Mouse (Mus musculus) heart, embryonic 11.5 days (tissue): ENCODE measurements at regions not wholly inside any gene's neighbourhood (a gene's known extent, or its start where the extent isn't known, plus 50 kb on each side); places are given as distances from the start of the nearest gene placed in this dataset.

ENCODE experiments used
- ATAC-seq: fragments of 200-750 bp; cut with Nextera tagmentation; replicated peaks from 2 replicates; pipeline ENCODE4 v1.8.0; 2017; ENCODE audit warnings: moderate library complexity; ENCODE audit not compliant: insufficient number of reproducible peaks, low FRiP score, low TSS enrichment
- H3K27ac ChIP-seq: fragments of 300-500 bp; sonication (generic); 2 replicates; pipeline ENCODE4 v1.5.1; 2014; ENCODE audit warnings: mild to moderate bottlenecking, low read depth, low read length
- H3K27me3 ChIP-seq: fragments of 300-500 bp; sonication (generic); 2 replicates; pipeline ENCODE4 v1.6.1; 2014; ENCODE audit warnings: mild to moderate bottlenecking, low read length, mixed read lengths; ENCODE audit not compliant: control insufficient read depth, insufficient read depth
- H3K36me3 ChIP-seq: fragments of 300-500 bp; sonication (generic); 2 replicates; pipeline ENCODE4 v1.6.1; 2014; ENCODE audit warnings: mild to moderate bottlenecking, low read length, moderate library complexity, mixed read lengths; ENCODE audit not compliant: control insufficient read depth, insufficient read depth
- H3K4me1 ChIP-seq: fragments of 300-500 bp; sonication (generic); 2 replicates; pipeline ENCODE4 v1.6.1; 2014; ENCODE audit warnings: low read length; ENCODE audit not compliant: control insufficient read depth, insufficient read depth
- H3K4me2 ChIP-seq: fragments of 300-500 bp; sonication (generic); 2 replicates; pipeline ENCODE4 v1.6.1; 2014; ENCODE audit warnings: mild to moderate bottlenecking, moderate library complexity
- H3K4me3 ChIP-seq: fragments of 300-500 bp; sonication (generic); 2 replicates; pipeline ENCODE4 v1.5.1; 2014; ENCODE audit warnings: low read depth, low read length
- H3K9ac ChIP-seq: fragments of 300-500 bp; sonication (generic); 2 replicates; pipeline ENCODE4 v1.6.1; 2014; ENCODE audit warnings: mild to moderate bottlenecking, low read depth, low read length, moderate library complexity
- H3K9me3 ChIP-seq: fragments of 300-500 bp; sonication (generic); replicated peaks from 2 replicates; pipeline ENCODE4 v1.6.1; 2016; ENCODE audit warnings: low read length; ENCODE audit not compliant: control insufficient read depth
- WGBS: fragments of 180-500 bp; shearing (Covaris S2); extraction: QIAGEN DNeasy Blood & Tissue Kit; methylation state at CpG from one replicate; pipeline ENCODE4 v1.1.7; 2014; ENCODE audit not compliant: insufficient replicate concordance; 5-methylcytosine and 5-hydroxymethylcytosine counted together

GRCm38 (mm10) chr4:33580491-33580890 is 270.4 kb downstream of the Rngtt start:
- Histone ChIP-seq H3K36me3 (no peaks in the 10 kb centered on the region; the same call in 1 of the 2 replicates), H3K4me3 (no peak overlapping the region), H3K27ac (no peak overlapping the region), H3K9me3 (peaks cover 5% of the 10 kb centered on the region; the same call in 1 of the 2 replicates), H3K9ac (no peak overlapping the region), H3K27me3 (0 out of 2 replicates have a peak, but pooled peaks cover 4% of the 10 kb centered on the region), H3K4me2 (peak overlapping the region; percentile 14; the same call in 1 of the 2 replicates), H3K4me1 (no peaks in the 10 kb centered on the region)
- 42% methylated on average over 8 of the region's 8 CpGs for WGBS
- ATAC-seq: no peak

- ATAC-seq: no peak
- peaks cover 5% of the 10 kb centered on the region; the same call in 1 of the 2 replicates for H3K4me1 ChIP-seq
- no peak overlapping the region for H3K9ac ChIP-seq
- no peak overlapping the region for H3K4me3 ChIP-seq
- peaks cover 5% of the 10 kb centered on the region; the same call in 1 of the 2 replicates for H3K9me3 ChIP-seq
- H3K27me3 ChIP-seq: 0 out of 2 replicates have a peak, but pooled peaks cover 4% of the 10 kb centered on the region
- H3K36me3 ChIP-seq: no peaks in the 10 kb centered on the region; the same call in 1 of the 2 replicates
- H3K4me2 ChIP-seq: no peak overlapping the region
- WGBS: 80% methylated on average over 15 of the region's 15 CpGs
- H3K27ac ChIP-seq: no peak overlapping the region
Observed at GRCm38 (mm10) chr4:33581180-33581591, 271.1 kb downstream of the Rngtt start.

- Histone ChIP-seq H3K4me3 (no peak overlapping the region), H3K9me3 (peaks cover 5% of the 10 kb centered on the region; the same call in 1 of the 2 replicates), H3K36me3 (no peaks in the 10 kb centered on the region; the same call in 1 of the 2 replicates), H3K9ac (no peak overlapping the region), H3K4me1 (peaks cover 11% of the 10 kb centered on the region; the same call in 1 of the 2 replicates), H3K27me3 (0 out of 2 replicates have a peak, but pooled peaks cover 4% of the 10 kb centered on the region), H3K27ac (no peak overlapping the region), H3K4me2 (no peak overlapping the region)
- WGBS: 71% methylated on average over 17 of the region's 17 CpGs
- ATAC-seq: no peak
Observed at GRCm38 (mm10) chr4:33581766-33582525, 271.8 kb downstream of the Rngtt start.

- 0 out of 2 replicates have a peak, but pooled peaks cover 4% of the 10 kb centered on the region for H3K27me3 ChIP-seq
- H3K27ac ChIP-seq: no peak overlapping the region
- ATAC-seq: no peak
- peaks cover 22% of the 10 kb centered on the region; the same call in 1 of the 2 replicates for H3K4me1 ChIP-seq
- H3K4me3 ChIP-seq: no peak overlapping the region
- no peaks in the 10 kb centered on the region for H3K36me3 ChIP-seq
- 81% methylated on average over 15 of the region's 15 CpGs for WGBS
- peaks cover under 1% of the 10 kb centered on the region; the same call in 1 of the 2 replicates for H3K9me3 ChIP-seq
- no peak overlapping the region for H3K4me2 ChIP-seq
- no peak overlapping the region for H3K9ac ChIP-seq
Observed at GRCm38 (mm10) chr4:33582986-33583720, 273.0 kb downstream of the Rngtt start.

GRCm38 (mm10) chr4:33583979-33584907 is 274.1 kb downstream of the Rngtt start:
- WGBS: 79% methylated on average over 22 of the region's 22 CpGs
- no peak for ATAC-seq
- H3K4me2 ChIP-seq: no peak overlapping the region
- no peaks in the 10 kb centered on the region for H3K9me3 ChIP-seq
- H3K27ac ChIP-seq: no peak overlapping the region
- no peak overlapping the region for H3K9ac ChIP-seq
- H3K4me3 ChIP-seq: no peak overlapping the region
- peaks cover 29% of the 10 kb centered on the region; the same call in 1 of the 2 replicates for H3K4me1 ChIP-seq
- H3K27me3 ChIP-seq: 0 out of 2 replicates have a peak, but pooled peaks cover 4% of the 10 kb centered on the region
- H3K36me3 ChIP-seq: no peaks in the 10 kb centered on the region

GRCm38 (mm10) chr4:33585821-33586220 is 275.7 kb downstream of the Rngtt start:
- Histone ChIP-seq H3K27me3 (peaks cover 6% of the 10 kb centered on the region; the same call in 1 of the 2 replicates), H3K36me3 (no peaks in the 10 kb centered on the region), H3K9ac (no peak overlapping the region), H3K27ac (no peak overlapping the region), H3K4me2 (no peak overlapping the region), H3K4me3 (no peak overlapping the region), H3K4me1 (peaks cover 29% of the 10 kb centered on the region; the same call in 1 of the 2 replicates), H3K9me3 (no peaks in the 10 kb centered on the region)
- WGBS: 69% methylated on average over 6 of the region's 6 CpGs
- no peak for ATAC-seq

- WGBS: 50% methylated on average over 4 of the region's 4 CpGs
- Histone ChIP-seq H3K9ac (0 out of 2 replicates have a peak overlapping the region, but pooled peaks have one; percentile 28), H3K4me1 (peaks cover 29% of the 10 kb centered on the region; the same call in 1 of the 2 replicates), H3K27ac (peak overlapping the region; percentile 57; the same call in 1 of the 2 replicates), H3K36me3 (no peaks in the 10 kb centered on the region), H3K9me3 (no peaks in the 10 kb centered on the region), H3K27me3 (peaks cover 6% of the 10 kb centered on the region; the same call in 1 of the 2 replicates), H3K4me2 (peak overlapping the region; percentile 62), H3K4me3 (no peak overlapping the region)
- ATAC-seq: no peak
Observed at GRCm38 (mm10) chr4:33586290-33586614, 276.1 kb downstream of the Rngtt start.
